Mouse (Mus musculus): ENCODE measurements at regions not wholly inside any gene's neighbourhood (a gene's known extent, or its start where the extent isn't known, plus 50 kb on each side); places are given as distances from the start of the nearest gene placed in this dataset.

GRCm38 (mm10) chr3:149042527-149042926 lies 52.2 kb upstream of the Adgrl2 start:
- TF ChIP-seq CTCF (IDR thresholded peaks at IDR 0.05; ENCODE audit: low read depth, low read length): no peak
- TF ChIP-seq POLR2A (IDR thresholded peaks at IDR 0.05; ENCODE audit: extremely low read depth, insufficient read depth, low read length): no peak
